Mouse (Mus musculus): ENCODE results near the gene Elk4.
A peak's percentile ranks its signal among the peaks of the same experiment; 100 is the strongest.

Gene Elk4

DNA sequence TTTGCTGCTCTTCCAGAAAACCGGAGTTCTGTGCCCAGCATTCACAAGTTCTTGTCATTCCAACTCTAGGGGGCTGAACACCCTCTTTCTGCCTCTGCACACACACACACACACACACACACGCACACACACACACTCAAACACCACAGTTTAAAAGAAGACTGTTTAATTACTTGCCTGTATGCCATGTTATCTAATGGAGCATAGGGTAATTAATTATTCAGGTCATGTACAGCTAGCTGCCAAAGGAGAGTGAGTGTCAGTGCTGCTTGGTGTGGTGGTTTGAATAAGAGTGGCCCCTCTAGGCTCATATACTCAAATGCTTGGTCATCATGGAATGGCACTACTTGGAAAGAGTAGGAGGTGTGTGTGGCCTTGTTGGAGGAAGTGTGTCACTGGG, 23.6 kb upstream of the Elk4 start:
- DNase-seq (ENCODE audit: extremely low read depth, low read depth, low spot score) = no peak

DNA sequence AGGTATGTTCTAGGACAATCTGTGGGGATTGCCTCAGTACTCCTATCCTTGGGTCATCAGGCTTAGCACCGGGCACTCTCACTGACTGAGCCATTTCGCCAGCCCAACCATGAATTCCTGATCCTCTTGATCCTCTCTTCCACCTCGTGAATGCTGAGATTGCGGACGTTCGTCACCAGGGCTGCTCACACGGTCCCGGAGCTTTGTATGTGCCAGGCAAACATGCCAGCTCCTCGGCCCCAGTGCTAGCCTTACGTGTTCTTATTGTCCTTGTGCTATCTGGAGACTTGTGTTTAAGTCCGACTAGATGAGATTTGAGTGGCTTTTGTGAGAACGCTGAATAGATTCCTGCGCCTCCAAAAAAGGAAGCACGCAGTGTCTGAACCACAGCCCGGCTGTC, 20.0 kb upstream of the Elk4 start:
- no peak for DNase-seq (ENCODE audit: extremely low read depth, low read depth, low spot score)

DNA sequence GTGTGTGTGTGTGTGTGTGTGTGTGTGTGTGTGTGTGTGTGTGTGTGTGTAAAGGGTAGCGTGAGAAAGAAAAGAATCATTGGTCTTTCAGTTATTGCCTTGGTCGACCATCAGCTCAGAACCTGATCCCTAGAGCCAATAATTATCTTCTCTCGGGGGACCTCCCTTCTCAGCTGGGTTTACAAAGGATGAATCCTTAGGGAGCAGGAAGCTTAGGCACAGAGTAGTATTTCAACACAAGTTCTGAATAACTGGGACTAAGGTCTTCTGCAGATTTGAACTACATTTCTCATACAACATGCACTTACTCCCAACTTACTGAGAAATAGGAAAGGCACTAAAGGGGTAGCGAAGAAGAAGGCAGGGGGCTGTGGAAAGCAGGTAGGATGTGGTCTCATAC, 17.9 kb upstream of the Elk4 start:
- DNase-seq (ENCODE audit: extremely low read depth, low read depth, low spot score) = no peak

DNA sequence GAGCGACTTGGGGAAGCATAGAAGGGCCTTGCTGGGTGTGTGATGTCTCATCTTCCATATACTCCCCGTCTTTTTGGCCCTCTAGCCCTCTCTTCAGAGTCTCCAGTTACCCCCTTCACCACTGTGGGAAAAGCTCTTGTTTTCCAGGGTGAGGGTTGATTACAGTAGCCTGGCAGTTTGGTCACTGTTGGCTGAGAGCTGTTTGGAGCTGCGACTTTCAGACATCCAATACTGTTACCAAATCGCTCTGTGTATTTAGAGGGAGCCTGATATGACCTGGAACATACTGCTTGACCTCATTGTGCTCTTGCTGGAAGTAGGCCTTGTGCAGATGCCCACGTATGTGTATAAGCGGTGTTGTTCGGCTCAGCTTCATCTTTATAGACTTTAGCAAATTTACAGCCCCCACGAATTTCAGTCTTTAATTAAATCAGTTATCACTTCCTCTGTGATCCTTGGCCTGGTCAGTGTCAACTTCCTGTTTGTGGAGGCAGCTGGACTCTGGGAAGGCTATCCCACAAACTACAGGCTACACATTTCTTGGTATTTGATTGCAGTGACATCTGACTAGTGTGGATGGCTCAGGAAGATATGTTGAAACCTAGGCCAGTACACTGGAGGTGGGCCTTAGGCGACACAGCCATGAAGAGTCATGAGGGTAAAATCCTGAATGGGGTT, 17.2 kb upstream of the Elk4 start:
- DNase-seq (ENCODE audit: extremely low read depth, low read depth, low spot score) = no peak

DNA sequence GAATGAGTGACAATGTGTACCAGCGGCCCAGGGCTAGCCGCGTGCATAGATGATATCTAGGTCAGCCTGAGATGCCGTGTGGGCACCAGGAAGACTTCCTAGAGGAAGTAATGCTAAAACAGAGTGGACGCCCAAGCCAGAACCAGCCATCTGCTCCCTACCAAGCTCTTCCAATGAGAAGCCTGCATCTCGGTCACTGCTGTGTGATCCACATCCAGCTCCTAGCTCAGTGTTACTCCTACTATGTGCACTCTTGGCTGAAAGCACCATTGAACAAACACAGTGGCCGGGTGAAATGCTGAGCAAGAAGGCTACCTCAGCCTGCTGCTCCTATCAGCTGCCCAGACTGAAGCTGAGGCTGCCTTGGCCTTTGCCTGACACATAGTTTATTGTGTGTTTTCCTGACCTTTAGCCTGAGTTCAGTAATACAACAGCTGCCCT, 14.8 kb upstream of the Elk4 start:
- no peak for DNase-seq (ENCODE audit: extremely low read depth, low read depth, low spot score)

DNA sequence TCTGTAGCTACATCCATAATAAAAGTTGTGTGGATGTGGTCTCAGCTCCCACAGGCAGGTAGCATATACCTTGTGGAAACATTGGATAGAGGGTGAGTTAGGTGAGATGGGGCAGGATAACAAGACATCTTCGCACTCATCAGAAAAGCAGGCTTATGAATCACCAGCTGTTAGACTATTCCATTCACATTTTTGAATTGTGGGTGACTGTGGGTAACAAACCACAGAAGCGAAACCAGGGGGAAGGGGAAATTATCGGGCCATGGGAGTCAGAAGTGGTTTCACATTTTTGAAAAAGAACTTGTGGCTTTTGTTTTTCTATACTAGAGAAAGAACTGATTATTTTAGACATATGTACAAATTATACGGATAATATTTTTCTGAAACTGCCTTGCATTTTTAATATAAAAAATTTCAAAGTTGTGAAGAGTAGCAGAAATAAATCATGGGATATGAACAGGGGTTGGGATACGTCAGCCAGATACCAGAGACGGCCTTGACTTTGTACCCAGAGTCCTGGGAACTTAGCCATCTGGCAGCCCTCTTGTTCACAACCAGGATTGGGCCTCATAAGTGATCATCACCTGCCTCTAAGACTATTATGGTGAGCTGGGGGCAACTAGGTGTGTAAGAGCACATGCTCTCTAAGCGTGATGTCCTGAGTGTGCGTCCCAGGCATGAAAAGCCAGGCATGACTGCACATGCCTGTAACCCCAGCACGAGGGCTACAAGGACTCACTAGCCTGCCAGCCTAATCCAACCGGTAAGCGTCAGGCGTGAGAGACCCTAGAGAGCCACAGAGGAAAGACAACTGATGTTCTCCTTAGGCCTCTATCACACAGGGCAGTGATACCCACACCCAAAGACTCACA, 14.0 kb upstream of the Elk4 start:
- DNase-seq (ENCODE audit: extremely low read depth, low read depth, low spot score) = no peak

DNA sequence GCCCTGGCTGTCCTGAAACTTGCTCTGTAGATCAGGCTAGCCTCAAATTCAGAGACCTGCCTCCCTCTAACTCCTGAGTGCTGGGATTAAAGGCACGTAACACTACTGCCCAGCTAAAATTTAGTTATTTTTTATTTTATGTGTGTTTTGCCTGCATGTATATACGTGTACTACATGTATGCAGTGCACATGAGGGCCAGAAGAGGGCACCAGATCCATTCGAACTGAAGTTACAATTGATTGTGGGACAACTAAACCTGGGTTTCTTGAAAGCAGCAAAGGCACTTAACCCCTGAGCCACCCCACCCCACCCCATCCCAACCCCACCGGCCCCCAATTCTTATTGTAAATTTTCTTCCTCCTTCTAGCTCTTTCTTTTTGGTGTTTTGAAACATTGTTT, 12.3 kb upstream of the Elk4 start:
- DNase-seq (ENCODE audit: extremely low read depth, low read depth, low spot score) = no peak

DNA sequence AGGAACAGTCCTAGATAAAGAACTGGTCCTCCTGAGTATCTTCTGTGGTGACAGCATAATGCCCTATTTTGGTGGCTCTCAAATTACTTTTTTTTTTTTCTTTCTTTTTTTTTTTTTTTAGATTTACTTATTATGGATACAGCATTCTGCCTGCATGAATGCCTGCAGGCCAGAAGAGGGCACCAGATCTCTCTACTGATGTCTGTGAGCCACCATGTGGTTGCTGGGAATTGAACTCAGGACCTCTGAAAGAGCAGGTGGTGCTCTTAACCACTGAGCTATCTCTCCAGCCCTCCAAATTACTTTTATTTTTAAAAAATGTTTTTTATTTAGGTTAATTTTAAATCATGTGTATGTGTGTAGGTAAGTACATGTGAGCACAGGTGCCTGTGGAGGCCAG, 6.9 kb upstream of the Elk4 start:
- DNase-seq (ENCODE audit: extremely low read depth, low read depth, low spot score) = no peak

DNA sequence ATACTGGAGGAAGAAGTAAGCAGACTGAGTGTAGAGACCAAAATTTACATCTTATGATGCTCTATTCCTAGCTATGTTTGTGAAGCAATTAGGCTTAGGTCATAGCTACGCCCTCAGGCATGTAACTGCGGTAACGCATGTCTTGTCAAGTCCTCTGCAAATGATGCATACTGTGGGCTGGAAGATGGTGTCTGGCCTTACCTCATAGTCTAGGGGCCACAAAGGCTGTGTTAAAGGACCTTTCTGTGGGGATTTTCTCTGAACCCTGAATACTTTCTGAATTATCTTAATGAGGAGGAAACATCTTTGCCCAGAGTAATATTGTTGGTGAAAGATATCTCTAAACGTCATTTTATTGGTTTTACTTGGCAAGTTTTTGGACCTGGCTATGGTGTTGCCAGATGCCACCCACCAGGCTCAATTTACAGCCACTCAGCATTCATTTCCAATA, 5.5 kb upstream of the Elk4 start:
- DNase-seq (ENCODE audit: extremely low read depth, low read depth, low spot score) = peak; percentile 61

DNA sequence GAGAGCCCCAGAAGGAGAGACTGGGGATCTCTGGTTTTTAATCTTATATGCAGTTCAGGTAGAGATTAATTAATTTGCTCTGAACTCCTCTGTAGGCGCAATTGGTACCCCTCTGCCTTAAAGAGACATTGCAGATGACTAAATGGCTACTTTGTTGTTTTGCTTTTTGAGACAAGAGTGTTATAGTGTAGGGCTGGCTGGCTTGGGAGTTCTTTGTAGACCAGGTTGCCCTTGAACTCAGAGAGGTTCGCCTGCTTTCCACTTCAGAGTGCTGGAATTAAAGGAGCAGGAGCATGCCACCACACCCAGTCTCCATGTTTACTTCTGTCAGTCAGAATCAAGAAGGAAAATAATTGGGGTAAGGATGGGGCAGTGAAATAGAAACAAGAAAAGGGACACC, 4.3 kb upstream of the Elk4 start:
- DNase-seq (ENCODE audit: extremely low read depth, low read depth, low spot score) = no peak

DNA sequence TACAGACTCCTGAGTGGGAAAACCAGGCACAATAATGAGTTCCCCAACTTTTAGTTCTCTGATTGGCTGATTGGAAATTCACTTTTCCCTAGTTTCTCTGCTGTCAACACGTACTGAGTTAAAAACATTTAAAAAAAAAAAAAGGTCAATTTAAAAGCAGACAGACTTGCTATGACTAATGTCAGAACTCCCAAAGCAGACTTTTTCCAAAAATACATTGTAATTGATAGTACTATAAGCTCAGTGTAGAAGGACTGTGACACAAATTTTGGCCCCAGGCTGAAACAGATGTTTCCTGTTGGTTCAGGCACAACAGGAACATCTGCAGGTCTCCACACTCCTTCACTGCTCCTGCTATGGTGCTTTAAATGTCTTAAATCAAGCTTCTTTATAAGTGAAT, 3.6 kb upstream of the Elk4 start:
- no peak for DNase-seq (ENCODE audit: extremely low read depth, low read depth, low spot score)

DNA sequence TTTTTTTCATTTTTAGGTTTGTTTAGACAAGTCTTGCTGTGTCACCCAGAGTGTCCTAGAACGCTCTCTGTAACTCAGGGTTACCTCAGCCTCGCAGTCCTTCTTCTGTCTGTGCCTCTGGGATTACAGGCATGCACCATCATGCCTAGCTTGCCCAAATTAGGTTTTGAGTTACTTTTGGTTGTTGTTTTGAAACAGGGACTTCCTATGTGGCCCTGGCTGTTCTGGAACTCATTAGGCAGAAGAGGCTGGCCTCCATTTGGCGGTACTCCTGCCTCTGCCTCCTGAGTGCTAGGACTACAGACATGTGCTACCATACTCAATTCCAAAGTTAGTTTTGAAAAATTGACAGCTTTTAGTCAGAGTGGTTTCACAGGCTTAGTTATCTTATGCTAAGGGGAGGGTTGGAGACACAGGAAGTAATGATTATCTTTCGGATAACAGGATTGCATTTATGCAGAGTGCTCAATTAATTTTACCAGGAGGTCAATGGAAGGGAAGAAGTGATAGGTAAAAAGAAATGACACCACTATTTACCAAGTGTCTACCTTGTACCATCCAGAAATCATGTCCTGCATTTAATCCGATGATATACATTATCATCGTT, 2.7 kb upstream of the Elk4 start:
- DNase-seq (ENCODE audit: extremely low read depth, low read depth, low spot score) = no peak

DNA sequence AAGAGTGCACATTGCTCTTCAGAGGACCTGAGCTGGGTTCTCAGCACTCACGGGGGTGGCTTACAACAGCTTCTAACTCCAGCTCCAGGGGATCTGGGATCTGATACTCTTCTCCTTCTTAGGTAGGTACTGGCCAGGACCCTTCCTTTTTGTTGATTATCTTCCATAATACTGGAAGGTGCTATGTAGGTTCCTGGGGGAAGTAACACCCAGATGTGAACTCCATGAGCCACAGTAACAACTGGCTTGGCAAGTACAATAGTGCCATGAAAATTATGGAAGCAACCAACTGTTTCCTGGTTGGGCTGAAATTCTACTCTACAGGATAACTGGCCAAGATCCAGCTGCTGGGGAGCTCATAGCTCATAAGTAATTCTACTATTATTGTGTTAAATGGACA, 1.9 kb upstream of the Elk4 start:
- no peak for DNase-seq (ENCODE audit: extremely low read depth, low read depth, low spot score)

DNA sequence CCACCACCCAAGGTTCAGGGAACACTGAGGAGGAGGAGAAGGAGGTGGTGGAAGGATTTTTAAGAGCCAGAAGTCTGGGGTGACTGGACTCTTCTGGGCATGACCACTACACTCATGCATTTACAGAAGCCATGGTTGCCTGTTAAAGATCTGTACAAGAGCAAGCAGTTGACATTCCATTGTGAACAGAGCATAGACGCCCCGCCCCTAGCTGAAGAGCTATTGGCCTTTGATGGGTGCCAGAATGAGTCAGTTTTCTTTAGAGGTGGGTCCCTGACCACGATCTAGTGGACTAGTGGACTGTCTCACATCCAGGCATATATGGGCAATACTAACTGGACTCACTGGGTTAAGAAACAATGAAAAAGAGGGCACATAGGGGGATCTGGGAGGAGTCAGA, 1.4 kb upstream of the Elk4 start:
- no peak for DNase-seq (ENCODE audit: extremely low read depth, low read depth, low spot score)

DNA sequence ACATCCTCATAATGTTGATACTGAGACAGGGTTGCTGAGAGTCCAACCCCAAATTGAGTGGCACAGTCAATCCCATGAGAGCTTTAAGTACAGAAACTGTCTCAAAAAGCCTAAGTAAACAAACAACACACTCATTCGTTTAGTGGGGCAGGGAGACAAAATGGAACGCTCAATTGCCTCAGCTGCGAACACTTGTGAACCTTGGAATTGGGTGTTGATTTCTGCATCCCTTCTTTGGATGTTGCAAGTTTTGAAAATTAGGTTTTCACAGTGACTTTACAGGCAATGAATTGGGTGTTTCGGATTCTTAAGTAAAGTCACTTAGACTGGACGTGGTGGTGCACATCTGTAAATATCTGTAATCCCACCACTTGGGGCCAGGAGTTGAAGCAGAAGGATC, 686 bp upstream of the Elk4 start:
- no peak for DNase-seq (ENCODE audit: extremely low read depth, low read depth, low spot score)

DNA sequence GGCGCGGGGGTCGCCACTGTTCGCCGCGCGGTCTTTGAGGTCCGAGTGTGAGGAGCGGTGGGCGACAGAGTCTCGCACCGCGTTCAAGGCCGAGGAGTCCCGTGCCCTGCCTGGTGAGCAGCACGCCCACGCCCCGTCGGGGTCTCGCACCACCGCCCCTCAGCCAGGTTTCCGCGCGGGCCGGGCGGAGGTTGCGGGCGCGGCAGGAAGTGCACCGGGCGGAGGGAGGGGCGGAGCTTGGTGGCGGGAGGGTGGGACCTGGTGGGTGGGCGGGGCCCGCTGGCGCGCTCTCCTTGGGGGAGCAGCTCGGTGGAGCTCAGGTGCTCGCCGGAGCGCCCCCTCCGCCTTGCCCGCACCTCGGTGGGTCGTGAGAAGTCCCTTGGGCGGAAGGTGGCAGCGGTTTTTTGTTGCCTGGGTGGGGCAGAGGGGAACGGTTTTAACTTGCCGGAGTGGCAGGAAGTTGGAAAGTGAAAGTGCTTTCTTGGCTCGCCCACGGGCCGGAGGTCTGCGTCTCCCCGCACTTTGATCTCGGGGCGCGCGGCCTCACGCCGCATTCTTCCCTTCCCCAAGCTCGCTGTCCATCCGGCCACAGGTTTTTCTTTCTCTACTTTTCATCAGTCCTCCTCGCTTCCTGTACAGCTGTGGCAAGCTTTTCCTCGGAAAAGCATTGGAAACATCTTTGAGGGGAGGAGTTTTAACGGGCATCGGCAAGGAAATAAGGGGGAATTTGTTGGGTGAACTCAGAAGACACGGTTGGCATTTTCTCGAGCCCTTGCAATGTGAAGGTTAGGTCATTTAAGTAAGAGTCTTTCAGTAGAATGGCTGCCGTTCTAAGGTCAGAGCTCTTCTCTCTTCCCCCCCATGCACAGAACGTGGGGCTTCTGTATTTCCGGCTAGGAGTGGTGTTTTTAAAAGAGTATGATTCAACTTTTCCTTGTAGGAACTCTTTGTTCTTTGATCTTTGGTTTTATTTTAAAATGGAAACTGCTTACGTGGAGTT, 721 bp downstream of the Elk4 start:
- DNase-seq (ENCODE audit: extremely low read depth, low read depth, low spot score) = no peak

DNA sequence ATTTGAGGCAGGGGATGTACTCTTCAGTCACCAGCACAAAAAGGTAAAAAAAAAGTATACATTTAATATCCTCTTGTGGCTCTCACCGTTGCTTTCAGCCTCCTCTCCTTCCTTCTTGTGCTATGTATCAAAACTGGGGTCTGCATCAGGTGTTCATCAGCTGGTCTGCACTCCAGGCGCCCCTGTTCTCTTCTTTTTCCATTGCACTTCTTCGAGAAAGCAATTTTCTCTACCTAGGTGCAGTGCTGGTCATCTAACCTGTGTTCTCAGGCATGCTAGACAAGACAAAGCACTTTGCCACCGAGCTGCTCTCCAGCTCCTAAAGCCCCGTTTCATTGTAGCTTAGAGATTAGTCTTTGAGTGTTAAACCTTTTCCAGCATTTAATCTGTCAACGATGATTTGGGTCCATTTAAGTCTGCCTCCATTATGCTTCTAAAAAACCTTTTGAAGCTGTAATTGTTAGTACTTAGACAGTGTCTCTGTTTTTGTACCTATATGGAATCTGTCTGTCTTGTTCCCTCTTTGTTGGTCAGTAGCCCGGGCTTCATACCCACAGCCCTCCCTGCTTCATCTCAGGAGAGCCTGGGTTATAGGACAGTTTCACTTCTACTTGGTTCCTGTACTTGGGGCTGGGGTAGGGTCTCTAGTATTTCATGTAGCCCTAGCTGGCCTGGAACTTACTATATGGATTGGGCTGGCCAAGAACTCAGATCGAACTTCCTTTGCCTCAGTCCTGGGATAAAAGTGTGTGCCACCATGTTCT, 1.7 kb downstream of the Elk4 start:
- DNase-seq (ENCODE audit: extremely low read depth, low read depth, low spot score) = no peak

DNA sequence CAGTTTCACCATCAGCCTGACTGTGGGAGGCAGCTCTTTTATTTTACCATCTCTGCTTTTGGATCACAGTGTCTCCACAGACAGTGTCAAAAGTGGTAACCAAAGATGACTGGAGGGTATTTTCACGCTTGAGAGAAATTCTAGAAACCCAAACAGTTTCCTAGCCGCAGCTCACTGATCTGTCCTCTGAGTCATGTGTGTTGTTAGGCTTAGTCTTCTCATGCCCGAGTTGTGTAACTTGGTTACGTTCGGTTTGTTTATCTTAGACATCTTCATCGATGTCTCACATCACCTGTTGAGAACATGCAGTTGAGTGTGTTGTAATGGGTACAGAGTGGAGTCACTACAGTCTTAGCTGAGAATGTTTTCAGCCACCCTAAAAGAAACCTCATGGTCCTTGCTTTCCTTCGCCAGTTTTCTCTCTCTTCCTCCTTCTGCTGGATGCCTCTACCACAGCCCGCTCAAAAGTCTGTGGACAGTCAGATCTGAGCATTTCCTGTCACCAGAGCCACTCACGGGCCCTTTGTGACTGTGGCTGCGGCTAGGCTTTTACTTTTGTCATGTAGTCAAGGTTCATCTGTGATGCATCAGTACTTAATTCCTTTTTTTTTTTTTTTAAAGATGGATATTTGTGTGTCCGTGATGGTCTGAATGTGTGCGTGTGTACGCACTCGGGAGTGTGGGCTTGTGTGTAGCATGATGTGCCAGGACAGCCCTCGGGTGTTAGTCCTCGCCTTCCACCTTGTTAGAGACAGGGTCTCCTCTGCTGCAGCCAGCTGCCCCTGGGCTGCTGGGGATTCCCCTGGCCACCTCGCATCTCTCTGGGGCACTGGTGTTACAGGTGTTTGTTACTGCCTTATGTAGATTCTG, 3.5 kb downstream of the Elk4 start:
- DNase-seq (ENCODE audit: extremely low read depth, low read depth, low spot score) = peak; percentile 92

DNA sequence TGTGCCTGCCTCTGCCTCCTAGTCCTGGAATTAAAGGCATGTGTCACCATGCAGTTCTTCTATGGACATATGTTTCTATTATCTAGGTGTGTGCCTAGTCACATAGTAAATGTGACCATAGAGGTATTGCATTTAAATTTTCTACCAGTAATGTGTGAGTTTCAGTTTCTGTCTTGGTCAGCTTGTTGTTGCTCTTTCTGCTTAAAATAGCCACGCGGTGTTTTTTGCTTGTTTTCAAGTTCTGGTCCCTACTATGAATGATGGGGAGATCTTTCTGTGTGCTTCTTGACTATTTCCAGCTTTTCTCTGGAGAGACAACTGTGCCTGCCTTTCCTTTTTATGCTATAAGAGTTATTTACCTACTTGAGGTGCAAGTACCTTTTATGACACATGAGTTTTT, 4.4 kb downstream of the Elk4 start:
- no peak for DNase-seq (ENCODE audit: extremely low read depth, low read depth, low spot score)

Data from fat pad, adult 2 months (tissue).